14 mouse cellular contexts compared by ENCODE assay signal in genomic region chr12:89364850-89365249, GRCm38 (mm10).
"Had no signal": no experiment of that assay in that cellular context is flagged by ENCODE, and none has a peak within 500 bp of the region (broad histone marks: within the 10 kb centered on the region; RNA-seq: fewer than 3 reads in every experiment).

No protein-coding gene starts in this region.

- ATAC-seq: lung, postnatal 0 days; midbrain, embryonic 15.5 days had no signal

- H3K36me3 ChIP-seq: limb, embryonic 10.5 days; liver, embryonic 15.5 days; midbrain, embryonic 15.5 days; stomach, embryonic 15.5 days had no signal

- H3K9ac ChIP-seq: liver, embryonic 15.5 days; midbrain, embryonic 15.5 days; stomach, embryonic 15.5 days had no signal

- H3K4me3 ChIP-seq: left cerebral cortex, adult 2 months; limb, embryonic 10.5 days; liver, embryonic 15.5 days; midbrain, embryonic 15.5 days; stomach, embryonic 15.5 days had no signal

- H3K27ac ChIP-seq: left cerebral cortex, adult 2 months; limb, embryonic 10.5 days; liver, embryonic 15.5 days; macrophage; midbrain, embryonic 15.5 days; stomach, embryonic 15.5 days had no signal

- H3K27me3 ChIP-seq: liver, embryonic 15.5 days; midbrain, embryonic 15.5 days; stomach, embryonic 15.5 days had no signal

- DNase-seq: kidney, adult 8-10 months; kidney, postnatal 25 days; lung, adult 2 months; right cerebral cortex, postnatal 14 days; thymus, adult 2 months had no signal

- H3K4me2 ChIP-seq: liver, embryonic 11.5 days; liver, embryonic 15.5 days; midbrain, embryonic 11.5 days; midbrain, embryonic 15.5 days; stomach, embryonic 15.5 days had no signal

- H3K4me1 ChIP-seq: limb, embryonic 10.5 days; liver, embryonic 15.5 days; midbrain, embryonic 15.5 days; stomach, embryonic 15.5 days had no signal

- H3K9me3 ChIP-seq: limb, embryonic 10.5 days; liver, embryonic 15.5 days; midbrain, embryonic 15.5 days; stomach, embryonic 15.5 days had no signal
